Mouse (Mus musculus): ENCODE measurements at regions not wholly inside any gene's neighbourhood (a gene's known extent, or its start where the extent isn't known, plus 50 kb on each side); places are given as distances from the start of the nearest gene placed in this dataset.

- H3K4me1 ChIP-seq (replicated peaks): no peaks in the 10 kb centered on the region
- H3K27me3 ChIP-seq: no peaks in the 10 kb centered on the region
- no peak overlapping the region for H3K4me3 ChIP-seq (replicated peaks)
- no peak overlapping the region for H3K4me2 ChIP-seq
- no peak overlapping the region for H3K9ac ChIP-seq (replicated peaks)
- no peaks in the 10 kb centered on the region for H3K9me3 ChIP-seq
- H3K36me3 ChIP-seq: no peaks in the 10 kb centered on the region
- WGBS: 80% methylated on average over 2 of the region's 2 CpGs
- no peak for ATAC-seq (ENCODE audit: insufficient number of reproducible peaks, insufficient read depth, low FRiP score, low TSS enrichment, low read depth)
- H3K27ac ChIP-seq: no peak overlapping the region
These were observed 174.7 kb downstream of the Gm11361 start for GRCm38 (mm10) chr13:28432017-28432416.

- Histone ChIP-seq H3K4me1 (replicated peaks) (peaks cover 12% of the 10 kb centered on the region; the same call in 1 of the 2 replicates), H3K9me3 (no peaks in the 10 kb centered on the region), H3K27ac (no peak overlapping the region), H3K4me3 (replicated peaks) (no peak overlapping the region), H3K36me3 (no peaks in the 10 kb centered on the region), H3K4me2 (no peak overlapping the region), H3K27me3 (no peaks in the 10 kb centered on the region), H3K9ac (replicated peaks) (no peak overlapping the region)
- 72% methylated on average over 4 of the region's 4 CpGs for WGBS
- ATAC-seq (ENCODE audit: insufficient number of reproducible peaks, insufficient read depth, low FRiP score, low TSS enrichment, low read depth): no peak
These were observed 168.8 kb downstream of the Gm11361 start for GRCm38 (mm10) chr13:28426085-28426484.

GRCm38 (mm10) chr13:28425116-28425515 lies 167.8 kb downstream of the Gm11361 start:
- peaks cover 14% of the 10 kb centered on the region for H3K4me1 ChIP-seq (replicated peaks)
- no peak overlapping the region for H3K4me2 ChIP-seq
- no peak overlapping the region for H3K9ac ChIP-seq (replicated peaks)
- H3K27me3 ChIP-seq: no peaks in the 10 kb centered on the region
- WGBS: 56% methylated on average over 3 of the region's 3 CpGs
- H3K27ac ChIP-seq: no peak overlapping the region
- no peak for ATAC-seq (ENCODE audit: insufficient number of reproducible peaks, insufficient read depth, low FRiP score, low TSS enrichment, low read depth)
- H3K9me3 ChIP-seq: no peaks in the 10 kb centered on the region
- H3K4me3 ChIP-seq (replicated peaks): no peak overlapping the region
- H3K36me3 ChIP-seq: no peaks in the 10 kb centered on the region

GRCm38 (mm10) chr13:28424446-28425059 lies 167.2 kb downstream of the Gm11361 start:
- H3K4me3 ChIP-seq (replicated peaks): no peak overlapping the region
- 35% methylated on average over 8 of the region's 8 CpGs for WGBS
- ATAC-seq (ENCODE audit: insufficient number of reproducible peaks, insufficient read depth, low FRiP score, low TSS enrichment, low read depth): no peak
- H3K36me3 ChIP-seq: no peaks in the 10 kb centered on the region
- H3K4me2 ChIP-seq: no peak overlapping the region
- H3K27me3 ChIP-seq: no peaks in the 10 kb centered on the region
- no peaks in the 10 kb centered on the region for H3K9me3 ChIP-seq
- peaks cover 18% of the 10 kb centered on the region for H3K4me1 ChIP-seq (replicated peaks)
- H3K27ac ChIP-seq: no peak overlapping the region
- no peak overlapping the region for H3K9ac ChIP-seq (replicated peaks)

- no peak for ATAC-seq (ENCODE audit: insufficient number of reproducible peaks, insufficient read depth, low FRiP score, low TSS enrichment, low read depth)
- no peak overlapping the region for H3K9ac ChIP-seq (replicated peaks)
- no peaks in the 10 kb centered on the region for H3K27me3 ChIP-seq
- no peaks in the 10 kb centered on the region for H3K36me3 ChIP-seq
- no peaks in the 10 kb centered on the region for H3K9me3 ChIP-seq
- H3K27ac ChIP-seq: no peak overlapping the region
- H3K4me3 ChIP-seq (replicated peaks): no peak overlapping the region
- 86% methylated on average over 3 of the region's 3 CpGs for WGBS
- H3K4me2 ChIP-seq: no peak overlapping the region
- H3K4me1 ChIP-seq (replicated peaks): peaks cover 50% of the 10 kb centered on the region
These were observed 164.0 kb downstream of the Gm11361 start for GRCm38 (mm10) chr13:28421309-28421708.

- no peaks in the 10 kb centered on the region for H3K36me3 ChIP-seq
- H3K9ac ChIP-seq (replicated peaks): no peak overlapping the region
- no peaks in the 10 kb centered on the region for H3K9me3 ChIP-seq
- 79% methylated on average over 3 of the region's 3 CpGs for WGBS
- no peak for ATAC-seq (ENCODE audit: insufficient number of reproducible peaks, insufficient read depth, low FRiP score, low TSS enrichment, low read depth)
- no peak overlapping the region for H3K27ac ChIP-seq
- no peak overlapping the region for H3K4me3 ChIP-seq (replicated peaks)
- H3K4me1 ChIP-seq (replicated peaks): peaks cover 57% of the 10 kb centered on the region
- H3K27me3 ChIP-seq: no peaks in the 10 kb centered on the region
- no peak overlapping the region for H3K4me2 ChIP-seq
These were observed 163.3 kb downstream of the Gm11361 start for GRCm38 (mm10) chr13:28420636-28421035.

GRCm38 (mm10) chr13:28419950-28420381 lies 162.6 kb downstream of the Gm11361 start:
- peak overlapping the region; percentile 97; the same call in 1 of the 2 replicates for H3K27ac ChIP-seq
- no peak overlapping the region for H3K9ac ChIP-seq (replicated peaks)
- no peak overlapping the region for H3K4me3 ChIP-seq (replicated peaks)
- no peaks in the 10 kb centered on the region for H3K36me3 ChIP-seq
- H3K27me3 ChIP-seq: no peaks in the 10 kb centered on the region
- peaks cover 54% of the 10 kb centered on the region for H3K4me1 ChIP-seq (replicated peaks)
- WGBS: 62% methylated on average over 16 of the region's 16 CpGs
- peak overlapping the region; percentile 19 for H3K4me2 ChIP-seq
- ATAC-seq (ENCODE audit: insufficient number of reproducible peaks, insufficient read depth, low FRiP score, low TSS enrichment, low read depth): no peak
- no peaks in the 10 kb centered on the region for H3K9me3 ChIP-seq

- H3K4me3 ChIP-seq (replicated peaks): no peak overlapping the region
- 88% methylated on average over 17 of the region's 17 CpGs for WGBS
- H3K4me1 ChIP-seq (replicated peaks): peaks cover 48% of the 10 kb centered on the region
These were observed 161.8 kb downstream of the Gm11361 start for GRCm38 (mm10) chr13:28418936-28419681.

GRCm38 (mm10) chr13:28417929-28418881 lies 160.9 kb downstream of the Gm11361 start:
- H3K9me3 ChIP-seq: no peaks in the 10 kb centered on the region
- peak overlapping the region; percentile 20; the same call in 1 of the 2 replicates for H3K4me3 ChIP-seq (replicated peaks)
- H3K36me3 ChIP-seq: no peaks in the 10 kb centered on the region
- no peaks in the 10 kb centered on the region for H3K27me3 ChIP-seq
- no peak overlapping the region for H3K9ac ChIP-seq (replicated peaks)
- peak overlapping the region; percentile 53 for H3K4me2 ChIP-seq
- peaks cover 48% of the 10 kb centered on the region for H3K4me1 ChIP-seq (replicated peaks)
- 7% methylated on average over 11 of the region's 11 CpGs for WGBS
- peak overlapping the region; percentile 97 for H3K27ac ChIP-seq
- peak; percentile 88 for ATAC-seq (ENCODE audit: insufficient number of reproducible peaks, insufficient read depth, low FRiP score, low TSS enrichment, low read depth)

More at GRCm38 (mm10) chr13:28418936-28419681, 161.8 kb downstream of the Gm11361 start:
- no peaks in the 10 kb centered on the region for H3K36me3 ChIP-seq
- no peaks in the 10 kb centered on the region for H3K27me3 ChIP-seq
- no peak for ATAC-seq (ENCODE audit: insufficient number of reproducible peaks, insufficient read depth, low FRiP score, low TSS enrichment, low read depth)
- no peaks in the 10 kb centered on the region for H3K9me3 ChIP-seq
- H3K27ac ChIP-seq: peak overlapping the region; percentile 97
- H3K4me2 ChIP-seq: peak overlapping the region; percentile 53
- no peak overlapping the region for H3K9ac ChIP-seq (replicated peaks)

DNA sequence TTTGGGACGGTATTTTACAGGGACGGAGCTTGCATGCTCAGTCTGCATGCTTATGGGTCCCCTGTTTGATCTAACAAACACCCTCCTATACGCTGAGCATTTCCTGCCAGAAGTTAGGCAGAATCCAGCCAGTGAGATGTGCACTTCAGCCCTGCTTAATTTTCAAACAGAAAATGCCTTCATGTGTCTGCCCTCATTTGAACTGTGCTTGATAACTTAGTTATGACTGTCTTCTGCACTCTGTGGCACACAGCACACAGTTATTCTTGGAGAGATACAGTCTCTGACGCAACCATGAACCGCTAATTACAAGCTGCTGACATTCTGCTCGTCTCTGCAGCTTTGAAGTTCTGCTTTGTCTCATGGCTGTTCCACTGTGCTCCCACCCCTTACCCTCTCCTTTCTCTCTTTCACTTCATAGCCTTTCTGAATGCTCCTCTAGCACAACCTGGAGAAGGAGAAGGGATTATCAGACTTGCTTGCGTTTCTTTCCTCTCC lies 160.2 kb downstream of the Gm11361 start:
- no peak overlapping the region for H3K9ac ChIP-seq (replicated peaks)

More for the DNA sequence above, 160.2 kb downstream of the Gm11361 start:
- H3K4me1 ChIP-seq (replicated peaks): peaks cover 48% of the 10 kb centered on the region
- H3K4me2 ChIP-seq: peak overlapping the region; percentile 53
- H3K36me3 ChIP-seq: no peaks in the 10 kb centered on the region
- H3K27ac ChIP-seq: peak overlapping the region; percentile 97
- H3K4me3 ChIP-seq (replicated peaks): peak overlapping the region; percentile 20
- no peaks in the 10 kb centered on the region for H3K9me3 ChIP-seq
- H3K27me3 ChIP-seq: no peaks in the 10 kb centered on the region
- 0 out of 2 replicates have a peak, but pooled peaks have one; percentile 18 for ATAC-seq (ENCODE audit: insufficient number of reproducible peaks, insufficient read depth, low FRiP score, low TSS enrichment, low read depth)
- 8% methylated on average over 7 of the region's 7 CpGs for WGBS

Measured in limb, embryonic 12.5 days (tissue).